Mouse (Mus musculus): ENCODE measurements around the gene Ddx58. TPM values are rescaled to one million over a fixed set of nuclear protein-coding genes. Genes with fewer than 3 reads are reported as not detected.

Ddx58 gene
- polyA plus RNA-seq, 1 experiment, result 0.12 TPM

- no peak for TF ChIP-seq GATA1 (IDR thresholded peaks at IDR 0.05; ENCODE audit: low read length)
Measured at GRCm38 (mm10) chr4:40243006-40243405, 3.4 kb upstream of the Ddx58 start.

- TF ChIP-seq GATA1 (IDR thresholded peaks at IDR 0.05; ENCODE audit: low read length), result no peak
Measured at GRCm38 (mm10) chr4:40241928-40242327, 2.3 kb upstream of the Ddx58 start.

GRCm38 (mm10) chr4:40240272-40240744, 680 bp upstream of the Ddx58 start:
- TF ChIP-seq GATA1 (IDR thresholded peaks at IDR 0.05; ENCODE audit: low read length), result no peak

GRCm38 (mm10) chr4:40238483-40239408, 882 bp downstream of the Ddx58 start:
- TF ChIP-seq GATA1 (IDR thresholded peaks at IDR 0.05; ENCODE audit: low read length), result no peak

- no peak for TF ChIP-seq GATA1 (IDR thresholded peaks at IDR 0.05; ENCODE audit: low read length)
Measured at GRCm38 (mm10) chr4:40236829-40237228, 2.8 kb downstream of the Ddx58 start.

GRCm38 (mm10) chr4:40234256-40234655, 5.4 kb downstream of the Ddx58 start:
- TF ChIP-seq GATA1 (IDR thresholded peaks at IDR 0.05; ENCODE audit: low read length), result no peak

- no peak for TF ChIP-seq GATA1 (IDR thresholded peaks at IDR 0.05; ENCODE audit: low read length)
Measured at GRCm38 (mm10) chr4:40233062-40233664, 6.5 kb downstream of the Ddx58 start.

GRCm38 (mm10) chr4:40229723-40230122, 9.9 kb downstream of the Ddx58 start:
- TF ChIP-seq GATA1 (IDR thresholded peaks at IDR 0.05; ENCODE audit: low read length), result no peak

GRCm38 (mm10) chr4:40227886-40228285, 11.7 kb downstream of the Ddx58 start:
- TF ChIP-seq GATA1 (IDR thresholded peaks at IDR 0.05; ENCODE audit: low read length), result no peak

GRCm38 (mm10) chr4:40227131-40227530, 12.5 kb downstream of the Ddx58 start:
- TF ChIP-seq GATA1 (IDR thresholded peaks at IDR 0.05; ENCODE audit: low read length), result no peak

GRCm38 (mm10) chr4:40226095-40226494, 13.5 kb downstream of the Ddx58 start:
- TF ChIP-seq GATA1 (IDR thresholded peaks at IDR 0.05; ENCODE audit: low read length), result no peak

GRCm38 (mm10) chr4:40221876-40222585, 17.6 kb downstream of the Ddx58 start:
- TF ChIP-seq GATA1 (IDR thresholded peaks at IDR 0.05; ENCODE audit: low read length), result no peak

GRCm38 (mm10) chr4:40221004-40221760, 18.4 kb downstream of the Ddx58 start:
- no peak for TF ChIP-seq GATA1 (IDR thresholded peaks at IDR 0.05; ENCODE audit: low read length)

GRCm38 (mm10) chr4:40220437-40220836, 19.2 kb downstream of the Ddx58 start:
- no peak for TF ChIP-seq GATA1 (IDR thresholded peaks at IDR 0.05; ENCODE audit: low read length)

- TF ChIP-seq GATA1 (IDR thresholded peaks at IDR 0.05; ENCODE audit: low read length), result no peak
Measured at GRCm38 (mm10) chr4:40218382-40218781, 21.2 kb downstream of the Ddx58 start.
